Mouse (Mus musculus): Measurements from ENCODE around the gene Ccdc113. TPM values are rescaled to one million over a fixed set of nuclear protein-coding genes. Genes with fewer than 3 reads are reported as not detected.

Ccdc113 gene
- polyA plus RNA-seq (2015; fragmentation: Nextera tagmentation; extraction: Ambion mirVana), result 0.14 and 0.20 TPM in 2 replicates

- no peaks in the 10 kb centered on the region; the same call in 1 of the 2 replicates for H3K27me3 ChIP-seq (replicated peaks; ENCODE audit: control insufficient read depth, insufficient read depth, low read length)
- 0 out of 2 replicates have a peak, but pooled peaks cover 4% of the 10 kb centered on the region for H3K9me3 ChIP-seq (ENCODE audit: control insufficient read depth)
- H3K4me2 ChIP-seq (replicated peaks; ENCODE audit: low read depth), result peak within 1 kb of the TSS; percentile 72
- 5% methylated on average over 33 of the region's 33 CpGs for WGBS
- H3K4me3 ChIP-seq (ENCODE audit: low read depth, low read length), result peak within 1 kb of the TSS; percentile 42
- H3K27ac ChIP-seq (ENCODE audit: low read depth, low read length), result no peak within 1 kb of the TSS
- peak; percentile 68; the same call in 1 of the 2 replicates for ATAC-seq
- TF ChIP-seq CTCF (IDR thresholded peaks at IDR 0.05; ENCODE audit: low read depth), result no peak
- no peak within 1 kb of the TSS for H3K9ac ChIP-seq (ENCODE audit: low read depth, low read length)
- no peaks in the 10 kb centered on the region for H3K36me3 ChIP-seq (ENCODE audit: control insufficient read depth, insufficient read depth)
- no peaks in the 10 kb centered on the region for H3K4me1 ChIP-seq (replicated peaks; ENCODE audit: control insufficient read depth, insufficient read depth, low read length)
These were observed at the start of gene Ccdc113 for GRCm38 (mm10) chr8:95533584-95534387. Gene Ccdc113 (plus strand): TSS chr8:95534085.

- peak; percentile 35; the same call in 1 of the 2 replicates for ATAC-seq
- Histone ChIP-seq H3K36me3 (ENCODE audit: control insufficient read depth, insufficient read depth) (peaks cover 21% of the 10 kb centered on the region), H3K9ac (ENCODE audit: low read depth, low read length) (peak overlapping the region; percentile 96), H3K4me2 (replicated peaks; ENCODE audit: low read depth) (peak overlapping the region; percentile 81), H3K27ac (ENCODE audit: low read depth, low read length) (peak overlapping the region; percentile 42; the same call in 1 of the 2 replicates), H3K27me3 (replicated peaks; ENCODE audit: control insufficient read depth, insufficient read depth, low read length) (no peaks in the 10 kb centered on the region), H3K9me3 (ENCODE audit: control insufficient read depth) (no peaks in the 10 kb centered on the region), H3K4me1 (replicated peaks; ENCODE audit: control insufficient read depth, insufficient read depth, low read length) (peaks cover 4% of the 10 kb centered on the region; the same call in 1 of the 2 replicates), H3K4me3 (ENCODE audit: low read depth, low read length) (peak overlapping the region; percentile 76)
- WGBS, result under 1% methylated on average over 73 of the region's 95 CpGs
- peak; percentile 14; the same call in 1 of the 2 replicates for TF ChIP-seq CTCF (IDR thresholded peaks at IDR 0.05; ENCODE audit: low read depth)
These were observed 45.8 kb upstream of the Ccdc113 start for GRCm38 (mm10) chr8:95487800-95488697.

GRCm38 (mm10) chr8:95488698-95489332, 45.1 kb upstream of the Ccdc113 start:
- ATAC-seq, result peak; percentile 90
- WGBS, result 1% methylated on average over 24 of the region's 42 CpGs
- Histone ChIP-seq H3K27ac (ENCODE audit: low read depth, low read length) (peak overlapping the region; percentile 42; the same call in 1 of the 2 replicates), H3K36me3 (ENCODE audit: control insufficient read depth, insufficient read depth) (peaks cover 15% of the 10 kb centered on the region; the same call in 1 of the 2 replicates), H3K4me3 (ENCODE audit: low read depth, low read length) (peak overlapping the region; percentile 76), H3K4me1 (replicated peaks; ENCODE audit: control insufficient read depth, insufficient read depth, low read length) (peaks cover 4% of the 10 kb centered on the region; the same call in 1 of the 2 replicates), H3K4me2 (replicated peaks; ENCODE audit: low read depth) (peak overlapping the region; percentile 81), H3K9ac (ENCODE audit: low read depth, low read length) (peak overlapping the region; percentile 96), H3K9me3 (ENCODE audit: control insufficient read depth) (no peaks in the 10 kb centered on the region), H3K27me3 (replicated peaks; ENCODE audit: control insufficient read depth, insufficient read depth, low read length) (no peaks in the 10 kb centered on the region)
- TF ChIP-seq CTCF (IDR thresholded peaks at IDR 0.05; ENCODE audit: low read depth), result peak; percentile 89

GRCm38 (mm10) chr8:95490006-95490405, 43.9 kb upstream of the Ccdc113 start, which contains the start of gene Csnk2a2:
Gene Csnk2a2 (minus strand): TSS chr8:95490039.
- TF ChIP-seq CTCF (IDR thresholded peaks at IDR 0.05; ENCODE audit: low read depth), result no peak
- Histone ChIP-seq H3K27me3 (replicated peaks; ENCODE audit: control insufficient read depth, insufficient read depth, low read length) (no peaks in the 10 kb centered on the region), H3K4me2 (replicated peaks; ENCODE audit: low read depth) (peak within 1 kb of the TSS; percentile 81), H3K4me1 (replicated peaks; ENCODE audit: control insufficient read depth, insufficient read depth, low read length) (peaks cover 4% of the 10 kb centered on the region; the same call in 1 of the 2 replicates), H3K9ac (ENCODE audit: low read depth, low read length) (0 out of 2 replicates have a peak within 1 kb of the TSS, but pooled peaks have one; percentile 96), H3K36me3 (ENCODE audit: control insufficient read depth, insufficient read depth) (peaks cover 10% of the 10 kb centered on the region; the same call in 1 of the 2 replicates), H3K9me3 (ENCODE audit: control insufficient read depth) (no peaks in the 10 kb centered on the region), H3K27ac (ENCODE audit: low read depth, low read length) (no peak within 1 kb of the TSS), H3K4me3 (ENCODE audit: low read depth, low read length) (peak within 1 kb of the TSS; percentile 76)
- 74% methylated on average over 5 of the region's 5 CpGs for WGBS
- ATAC-seq, result no peak

- Histone ChIP-seq H3K36me3 (ENCODE audit: control insufficient read depth, insufficient read depth) (no peaks in the 10 kb centered on the region), H3K9ac (ENCODE audit: low read depth, low read length) (no peak overlapping the region), H3K27me3 (replicated peaks; ENCODE audit: control insufficient read depth, insufficient read depth, low read length) (no peaks in the 10 kb centered on the region), H3K27ac (ENCODE audit: low read depth, low read length) (no peak overlapping the region), H3K9me3 (ENCODE audit: control insufficient read depth) (no peaks in the 10 kb centered on the region), H3K4me3 (ENCODE audit: low read depth, low read length) (no peak overlapping the region), H3K4me1 (replicated peaks; ENCODE audit: control insufficient read depth, insufficient read depth, low read length) (peaks cover 4% of the 10 kb centered on the region; the same call in 1 of the 2 replicates), H3K4me2 (replicated peaks; ENCODE audit: low read depth) (no peak overlapping the region)
- WGBS, result 52% methylated on average over 4 of the region's 4 CpGs
- ATAC-seq, result no peak
- no peak for TF ChIP-seq CTCF (IDR thresholded peaks at IDR 0.05; ENCODE audit: low read depth)
These were observed 41.8 kb upstream of the Ccdc113 start for GRCm38 (mm10) chr8:95492057-95492456.

Data from intestine, postnatal 0 days (tissue).